Mouse (Mus musculus): ENCODE results near the gene Ildr1. TPM values are rescaled to one million over a fixed set of nuclear protein-coding genes. Genes with fewer than 3 reads are reported as not detected.

Gene Ildr1
- polyA plus RNA-seq, 1 experiment from 2014 or later, result 0.37 TPM

Other genes starting within 250 kb of the Ildr1 start
- gene Stfa3, start 238.6 kb upstream of the Ildr1 start, polyA plus RNA-seq (2015; fragmentation: Nextera tagmentation; extraction: Ambion mirVana), result 0.88 TPM in 1 of 2 replicates, not detected in the other
- 0.04 and 0.15 TPM in 2 replicates for gene Casr, start 131.8 kb upstream of the Ildr1 start, polyA plus RNA-seq (2015; fragmentation: Nextera tagmentation; extraction: Ambion mirVana)
- 2.0 and 2.1 TPM in 2 replicates for gene Cd86, start 27.9 kb upstream of the Ildr1 start, polyA plus RNA-seq (2015; fragmentation: Nextera tagmentation; extraction: Ambion mirVana)
- 13.0 and 15.3 TPM in 2 replicates for gene Slc15a2, start 91.0 kb downstream of the Ildr1 start, polyA plus RNA-seq (2015; fragmentation: Nextera tagmentation; extraction: Ambion mirVana)
- gene Iqcb1, start 134.4 kb downstream of the Ildr1 start, polyA plus RNA-seq (2015; fragmentation: Nextera tagmentation; extraction: Ambion mirVana), result 57.2 and 61.1 TPM in 2 replicates
- 0.50 and 1.1 TPM in 2 replicates for gene Eaf2, start 181.0 kb downstream of the Ildr1 start, polyA plus RNA-seq (2015; fragmentation: Nextera tagmentation; extraction: Ambion mirVana)
- gene Golgb1, start 181.2 kb downstream of the Ildr1 start, polyA plus RNA-seq (2015; fragmentation: Nextera tagmentation; extraction: Ambion mirVana), result 77.8 and 80.4 TPM in 2 replicates
- 2.5 and 15.1 TPM in 2 replicates for gene Hcls1, start 241.0 kb downstream of the Ildr1 start, polyA plus RNA-seq (2015; fragmentation: Nextera tagmentation; extraction: Ambion mirVana)